Mouse (Mus musculus) small intestine, adult 10 weeks (tissue): ENCODE data around the gene Dido1. TPM values are rescaled to one million over a fixed set of nuclear protein-coding genes. Genes with fewer than 3 reads are reported as not detected.

Experiments
- polyA plus RNA-seq: library from polyadenylated mRNA; stranded (reverse); fragments of 350-450 nt; fragmentation: Illumina TruSeq; extraction: RNeasy Lipid Tissue Mini Kit (QIAGEN cat#74804); gene quantifications from one replicate; pipeline ENCODE4 v1.2.3, GENCODE M21; 2014; ENCODE audit warnings: low replicate concordance

Gene Dido1
- 28.1 TPM for polyA plus RNA-seq

GRCm38 (mm10) chr2:180709923-180710272, at the start of gene Dido1, which contains the start of gene Gid8:
Gene Dido1, minus strand, starts transcription at chr2:180709999.
Gene Gid8, plus strand, starts transcription at chr2:180710117.

DNA sequence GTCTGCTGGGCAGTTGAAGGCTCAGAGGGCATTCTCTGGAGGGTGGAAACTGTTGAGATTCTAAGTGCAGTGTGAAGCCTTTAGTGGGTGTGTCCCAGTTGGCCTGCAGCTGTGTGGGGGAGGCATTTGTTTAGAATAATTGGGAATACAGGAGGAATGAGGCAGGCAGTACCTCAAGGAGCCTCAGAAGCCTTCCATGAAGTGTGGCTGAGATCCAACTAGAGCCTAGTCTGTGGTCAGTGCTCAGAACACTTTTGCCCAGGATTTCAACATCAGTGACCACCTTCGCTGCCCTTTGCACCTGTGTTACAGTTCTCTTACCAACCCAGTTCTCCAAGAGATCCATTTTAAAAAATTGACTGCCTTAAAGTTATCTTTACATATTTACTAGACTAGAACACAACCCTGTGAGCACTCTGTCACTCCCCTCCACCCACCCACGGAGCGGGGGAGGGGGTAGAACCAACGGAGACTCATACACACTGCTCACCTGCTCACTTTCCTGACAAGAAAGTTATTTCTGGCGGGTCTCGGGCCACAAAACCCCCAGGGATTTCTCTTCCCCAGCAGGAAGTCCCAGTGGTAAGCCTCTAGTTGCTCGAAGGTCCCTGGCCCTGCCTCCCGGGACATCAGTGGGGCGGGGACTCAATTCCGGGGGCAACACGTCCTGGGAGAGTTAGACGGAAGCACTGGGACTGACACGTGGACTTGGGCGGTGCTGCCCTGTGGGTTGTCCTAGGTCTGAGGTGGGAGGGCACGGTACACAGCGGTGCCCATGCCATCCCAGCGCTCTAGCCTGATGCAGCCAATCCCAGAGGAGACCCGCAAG, 15.0 kb upstream of the Dido1 start, which contains the start of gene Slc17a9:
Slc17a9 (plus strand) TSS at position 679 of the 829 bp plus-strand sequence.

GRCm38 (mm10) chr2:180642555-180643260, 67.1 kb downstream of the Dido1 start, which contains the start of gene Tcfl5:
Gene Tcfl5, minus strand, starts transcription at chr2:180642708.

Other genes starting within 250 kb of the Dido1 start
- gene Ntsr1, start 210.0 kb downstream of the Dido1 start, polyA plus RNA-seq = not detected
- gene Mrgbp, start 128.7 kb downstream of the Dido1 start, polyA plus RNA-seq = 13.8 TPM
- 13.2 TPM for gene Ogfr, start 120.8 kb downstream of the Dido1 start, polyA plus RNA-seq
- gene Col9a3, start 112.2 kb downstream of the Dido1 start, polyA plus RNA-seq = 0.22 TPM
- gene Tcfl5, start 67.3 kb downstream of the Dido1 start, polyA plus RNA-seq = 0.19 TPM
- 45.2 TPM for gene Gid8, start 118 bp upstream of the Dido1 start, polyA plus RNA-seq
- 0.19 TPM for gene Slc17a9, start 15.3 kb upstream of the Dido1 start, polyA plus RNA-seq
- gene Bhlhe23, start 66.9 kb upstream of the Dido1 start, polyA plus RNA-seq = not detected
- 37.1 TPM for gene Ythdf1, start 210.9 kb upstream of the Dido1 start, polyA plus RNA-seq
- gene Birc7, start 219.0 kb upstream of the Dido1 start, polyA plus RNA-seq = not detected
- gene Nkain4, start 244.7 kb upstream of the Dido1 start, polyA plus RNA-seq = not detected